Mouse (Mus musculus) brown adipose tissue, adult 24 weeks (tissue): ENCODE measurements around the gene Trmt44. TPM values are rescaled to one million over a fixed set of nuclear protein-coding genes. Genes with fewer than 3 reads are reported as not detected.

Experiments
- H3K27ac ChIP-seq: fragments of 200-500 bp; replicated peaks from 2 replicates; pipeline ENCODE4 v1.5.1; 2012; ENCODE audit warnings: low read depth, mild to moderate bottlenecking, low read length
- H3K4me1 ChIP-seq: fragments of 200-500 bp; 2 replicates; pipeline ENCODE4 v1.6.1; 2012; ENCODE audit warnings: low read length, mixed read lengths; ENCODE audit not compliant: control insufficient read depth, insufficient read depth, insufficient read length
- H3K4me3 ChIP-seq: fragments of 200-500 bp; 2 replicates; pipeline ENCODE4 v1.5.1; 2012; ENCODE audit warnings: low read depth, mild to moderate bottlenecking, low read length, moderate library complexity; ENCODE audit not compliant: insufficient read depth
- polyA plus RNA-seq: library from polyadenylated mRNA; stranded (reverse); fragments of >200 nt; gene quantifications from 2 replicates; pipeline ENCODE4 v1.2.4, GENCODE M21; 2012; ENCODE audit not compliant: missing spikeins, insufficient read depth, insufficient read length

Gene Trmt44
- polyA plus RNA-seq, 1 experiment = 1.1 TPM

GRCm38 (mm10) chr5:35576409-35577020, 1.6 kb upstream of the Trmt44 start:
- Histone ChIP-seq H3K4me1 (no peaks in the 10 kb centered on the region; the same call in 1 of the 2 replicates), H3K4me3 (no peak overlapping the region), H3K27ac (0 out of 2 replicates have a peak overlapping the region, but pooled peaks have one; percentile 1)

- H3K27ac ChIP-seq = no peak overlapping the region
Observed at GRCm38 (mm10) chr5:35571546-35571945, 3.3 kb downstream of the Trmt44 start.

GRCm38 (mm10) chr5:35566632-35567031, 8.2 kb downstream of the Trmt44 start:
- Histone ChIP-seq H3K4me1 (no peaks in the 10 kb centered on the region), H3K4me3 (no peak overlapping the region), H3K27ac (no peak overlapping the region)

More at GRCm38 (mm10) chr5:35571546-35571945, 3.3 kb downstream of the Trmt44 start:
- Histone ChIP-seq H3K4me3 (no peak overlapping the region), H3K4me1 (no peaks in the 10 kb centered on the region; the same call in 1 of the 2 replicates)

GRCm38 (mm10) chr5:35565217-35565616, 9.7 kb downstream of the Trmt44 start:
- no peak overlapping the region for H3K27ac ChIP-seq
- no peak overlapping the region for H3K4me3 ChIP-seq
- no peaks in the 10 kb centered on the region for H3K4me1 ChIP-seq

GRCm38 (mm10) chr5:35563449-35563848, 11.4 kb downstream of the Trmt44 start:
- Histone ChIP-seq H3K27ac (no peak overlapping the region), H3K4me3 (no peak overlapping the region), H3K4me1 (no peaks in the 10 kb centered on the region)

GRCm38 (mm10) chr5:35562616-35563015, 12.3 kb downstream of the Trmt44 start:
- Histone ChIP-seq H3K4me3 (no peak overlapping the region), H3K4me1 (no peaks in the 10 kb centered on the region), H3K27ac (no peak overlapping the region)

- Histone ChIP-seq H3K4me1 (no peaks in the 10 kb centered on the region), H3K27ac (no peak overlapping the region), H3K4me3 (no peak overlapping the region)
Observed at GRCm38 (mm10) chr5:35559447-35559846, 15.4 kb downstream of the Trmt44 start.

- Histone ChIP-seq H3K4me1 (no peaks in the 10 kb centered on the region), H3K27ac (no peak overlapping the region), H3K4me3 (no peak overlapping the region)
Observed at GRCm38 (mm10) chr5:35557946-35558621, 16.8 kb downstream of the Trmt44 start.

- Histone ChIP-seq H3K4me3 (no peak overlapping the region), H3K27ac (no peak overlapping the region), H3K4me1 (no peaks in the 10 kb centered on the region)
Observed at GRCm38 (mm10) chr5:35556393-35556792, 18.5 kb downstream of the Trmt44 start.

GRCm38 (mm10) chr5:35552838-35553539, 21.9 kb downstream of the Trmt44 start:
- Histone ChIP-seq H3K27ac (no peak overlapping the region), H3K4me1 (no peaks in the 10 kb centered on the region), H3K4me3 (no peak overlapping the region)

- Histone ChIP-seq H3K4me1 (no peaks in the 10 kb centered on the region), H3K27ac (no peak overlapping the region)
Observed at GRCm38 (mm10) chr5:35551855-35552837, 22.7 kb downstream of the Trmt44 start.

GRCm38 (mm10) chr5:35546127-35546526, 28.7 kb downstream of the Trmt44 start:
- H3K4me1 ChIP-seq = no peaks in the 10 kb centered on the region
- no peak overlapping the region for H3K27ac ChIP-seq
- no peak overlapping the region for H3K4me3 ChIP-seq

More at GRCm38 (mm10) chr5:35551855-35552837, 22.7 kb downstream of the Trmt44 start:
- H3K4me3 ChIP-seq = no peak overlapping the region

- no peak overlapping the region for H3K27ac ChIP-seq
- no peaks in the 10 kb centered on the region for H3K4me1 ChIP-seq
- no peak overlapping the region for H3K4me3 ChIP-seq
Observed at GRCm38 (mm10) chr5:35541059-35541790, 33.6 kb downstream of the Trmt44 start.

GRCm38 (mm10) chr5:35540555-35540954, 34.3 kb downstream of the Trmt44 start:
- Histone ChIP-seq H3K27ac (no peak overlapping the region), H3K4me3 (no peak overlapping the region), H3K4me1 (no peaks in the 10 kb centered on the region)
